Mouse (Mus musculus): ENCODE results near the gene Zfp398.

Zfp398 gene

GRCm38 (mm10) chr6:47904917-47905695 lies 69.6 kb downstream of the Zfp398 start:
- no peak for DNase-seq

DNA sequence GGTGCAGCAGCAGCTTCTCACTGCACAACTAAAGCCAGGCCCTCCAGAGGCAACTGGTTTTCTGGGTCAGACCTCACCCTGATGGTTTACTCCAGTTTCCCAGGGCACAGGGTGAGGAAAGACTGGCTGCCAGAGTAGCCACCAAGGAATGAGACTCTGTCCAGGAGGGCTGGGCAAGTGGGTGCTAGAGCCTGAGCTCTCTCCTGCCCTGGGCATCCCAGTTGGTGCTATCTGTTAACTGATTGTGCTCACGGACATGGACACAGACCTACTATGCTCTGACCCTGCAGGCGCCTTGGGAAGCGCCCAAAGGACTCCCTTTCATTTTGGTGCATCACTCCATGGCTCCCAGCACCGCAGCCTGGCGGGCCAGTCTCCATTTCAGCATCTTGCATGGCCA lies 70.9 kb downstream of the Zfp398 start:
- no peak for DNase-seq

DNA sequence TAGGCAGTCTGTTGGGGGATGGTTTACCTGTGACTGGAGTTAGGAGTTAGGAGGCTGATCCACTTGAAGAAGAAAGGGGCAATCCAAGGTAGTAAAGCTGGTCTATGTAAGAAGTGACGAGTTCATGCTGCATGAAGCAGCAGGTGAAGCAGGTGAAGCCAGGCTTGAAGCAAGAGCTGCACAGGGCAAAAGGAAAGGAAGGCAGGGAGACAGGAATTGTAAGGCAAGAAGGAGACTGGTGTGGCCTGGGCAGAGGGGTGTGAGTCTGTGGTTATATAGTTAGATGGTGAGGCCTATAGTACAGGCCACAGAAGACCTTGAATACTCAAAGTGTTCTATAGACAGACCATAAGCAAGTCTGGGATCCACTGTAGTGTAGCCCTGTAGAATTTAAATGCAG lies 73.5 kb downstream of the Zfp398 start:
- DNase-seq, result no peak

DNA sequence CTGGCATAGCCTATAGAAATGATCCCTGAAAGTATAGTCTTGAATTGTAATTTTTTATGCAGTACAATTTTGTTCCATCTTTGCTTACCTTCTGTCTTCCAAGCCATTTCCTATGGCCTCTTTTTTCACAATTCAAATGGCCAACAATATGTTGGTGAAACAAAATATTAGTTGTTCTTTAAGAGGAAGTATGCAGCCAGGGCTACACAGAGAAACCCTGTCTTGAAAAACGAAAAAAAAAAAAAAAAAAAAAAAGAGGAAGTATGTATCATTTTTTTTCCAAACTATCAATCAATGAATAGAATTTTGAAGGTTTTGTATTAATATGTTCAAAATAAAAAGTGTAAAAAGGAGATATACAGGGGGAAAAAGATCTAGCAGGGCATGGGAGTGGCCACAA lies 76.2 kb downstream of the Zfp398 start:
- DNase-seq, result no peak

- no peak for DNase-seq
These were observed 77.5 kb downstream of the Zfp398 start for GRCm38 (mm10) chr6:47912991-47913390.

- DNase-seq, result no peak
These were observed 81.6 kb downstream of the Zfp398 start for GRCm38 (mm10) chr6:47917051-47917450.

- no peak for DNase-seq
These were observed 83.4 kb downstream of the Zfp398 start for GRCm38 (mm10) chr6:47918768-47919274.

GRCm38 (mm10) chr6:47919646-47920446 lies 84.4 kb downstream of the Zfp398 start:
- DNase-seq, result no peak

DNA sequence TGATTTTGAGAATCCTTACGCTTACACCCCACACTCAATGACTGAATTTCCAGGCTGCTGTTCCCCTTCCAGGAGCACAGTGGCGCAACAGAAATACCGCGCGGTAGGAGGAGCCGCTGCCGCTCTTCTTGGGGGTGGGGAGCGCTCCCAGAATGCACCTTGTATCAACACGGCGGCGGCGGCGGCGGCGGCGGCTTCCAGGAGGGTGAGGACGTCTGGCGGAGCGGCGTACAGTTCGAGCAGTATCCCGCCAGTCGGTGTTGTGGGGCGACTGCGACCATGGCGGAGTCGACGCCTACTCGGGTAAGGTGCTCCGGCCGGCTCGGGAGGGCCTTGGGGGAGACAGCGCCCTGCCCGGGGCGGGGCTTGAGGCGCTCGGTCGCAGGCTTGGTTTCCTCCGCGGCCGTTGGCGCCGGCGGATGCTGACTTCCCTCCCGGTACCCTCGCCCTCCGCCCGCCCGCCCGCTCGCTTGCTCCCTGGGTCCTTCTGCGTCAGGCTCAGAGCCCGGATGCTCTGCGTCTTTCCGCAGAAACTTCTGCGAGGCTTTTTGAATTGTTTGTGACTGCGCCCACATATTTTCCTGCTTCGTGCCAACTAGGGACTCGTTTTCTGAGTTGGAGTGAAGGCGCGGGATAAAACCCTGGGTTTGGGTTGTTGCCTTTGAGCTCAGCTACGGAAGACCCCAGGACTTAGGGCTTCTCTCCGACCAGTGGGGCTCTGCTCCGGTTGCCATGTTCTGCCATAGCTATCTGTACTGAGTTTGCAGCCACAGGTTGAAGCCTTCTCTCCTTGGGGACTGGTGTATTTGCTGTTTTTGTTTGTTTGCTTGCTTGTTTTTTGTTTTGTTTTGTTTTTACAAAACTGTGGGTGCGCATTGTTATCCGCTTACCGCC lies 85.2 kb downstream of the Zfp398 start, which contains the start of gene Zfp212:
TSS of gene Zfp212 (plus strand) at position 30 of the 894 bp plus-strand sequence.
- DNase-seq, result peak; percentile 87

Measured in kidney, adult 11 months (tissue).